8 mouse cellular contexts compared by ENCODE assay signal in the genomic region with DNA sequence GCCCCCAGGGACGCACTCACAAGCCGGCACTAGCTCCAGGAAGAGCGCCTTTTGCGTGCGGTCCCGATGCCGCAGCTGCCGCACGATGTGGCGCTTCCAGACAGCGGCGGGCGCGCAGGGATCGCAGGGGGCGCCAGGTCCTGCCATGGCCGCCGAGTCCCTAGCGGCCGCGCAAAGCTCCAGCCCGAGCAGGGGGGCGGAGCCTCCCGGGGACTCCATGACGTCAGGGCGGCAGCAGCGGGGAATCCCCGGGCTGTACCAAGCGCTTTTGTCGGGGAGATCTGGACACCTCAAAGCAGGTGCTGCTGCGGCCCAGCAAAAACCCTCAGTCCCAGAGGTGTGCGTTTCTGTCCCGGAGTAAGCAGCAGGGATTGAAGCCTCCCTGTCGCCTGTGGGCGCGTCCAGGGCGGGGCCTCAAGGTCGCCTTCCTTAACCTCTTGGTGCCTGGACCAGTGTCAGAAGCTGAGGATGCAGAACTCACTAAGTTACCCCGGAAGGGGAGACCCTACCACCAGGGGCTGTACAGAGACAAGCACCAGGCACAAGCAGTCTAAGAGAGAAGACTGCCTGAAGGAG. TPM values are rescaled to one million over a fixed set of nuclear protein-coding genes. Genes with fewer than 3 reads are reported as not detected.
DNase-seq lines count a peak whose midpoint lies in the region; ATAC-seq lines count a peak whose summit lies in the region.

A gene (minus strand): TSS at position 371 of the 576 bp plus-strand sequence.

- peak; percentile 91 to 93 for DNase-seq in adrenal gland, adult 18-20 months (ENCODE audit: low spot score in 2 of 2)
- peak; percentile 95 for DNase-seq in embryo, embryonic 11 days
- peak; percentile 94 for DNase-seq in gastrocnemius, postnatal 25 days
- DNase-seq in intestine, embryonic 14.5 days (ENCODE audit: low spot score) = peak; percentile 96
- peak; percentile 88 to 89 for DNase-seq in left cerebral cortex, postnatal 14 days (ENCODE audit: low spot score in 2 of 2)
- DNase-seq in mesoderm, embryonic 11.5 days (ENCODE audit: low read depth, low spot score) = peak; percentile 95
- DNase-seq in right cerebral cortex, postnatal 36 days (ENCODE audit: low spot score in 2 of 2) = peak; percentile 87 to 90
- peak; percentile 95 for DNase-seq in yolk sac, embryonic 10.5 days (ENCODE audit: low spot score)

- no peaks in the 10 kb centered on the region for H3K36me3 ChIP-seq in intestine, embryonic 14.5 days (ENCODE audit: control insufficient read depth, insufficient read depth, low read length)

- intact Hi-C loops in left cerebral cortex, postnatal 14 days (cut with DNase I) = no loop called here

- no peaks in the 10 kb centered on the region for H3K9me3 ChIP-seq in intestine, embryonic 14.5 days (ENCODE audit: control insufficient read depth, low read length)

- H3K4me2 ChIP-seq in intestine, embryonic 14.5 days (ENCODE audit: low read length) = peak within 1 kb of the TSS; percentile 95

- peak within 1 kb of the TSS; percentile 70 for H3K4me3 ChIP-seq in intestine, embryonic 14.5 days (ENCODE audit: low read depth, low read length)

- under 1% methylated on average over 39 of the region's 39 CpGs for WGBS in intestine, embryonic 14.5 days

- peak; percentile 97 for ATAC-seq in intestine, embryonic 14.5 days (replicated peaks; ENCODE audit: low FRiP score, low TSS enrichment, low read depth)

- H3K27ac ChIP-seq in intestine, embryonic 14.5 days (ENCODE audit: low read depth) = peak within 1 kb of the TSS; percentile 44; the same call in 1 of the 2 replicates

- H3K27me3 ChIP-seq in intestine, embryonic 14.5 days (replicated peaks; ENCODE audit: control insufficient read depth, insufficient read depth, low read length) = 0 out of 2 replicates have a peak, but pooled peaks cover 3% of the 10 kb centered on the region

- peak within 1 kb of the TSS; percentile 58 for H3K9ac ChIP-seq in intestine, embryonic 14.5 days (ENCODE audit: low read length)

- peaks cover 11% of the 10 kb centered on the region for H3K4me1 ChIP-seq in intestine, embryonic 14.5 days (replicated peaks; ENCODE audit: control insufficient read depth, insufficient read depth, low read length)

RNA-seq across cellular contexts. Expression of the gene that starts here (rescaled TPM):
- total RNA-seq in adrenal gland, adult 18-20 months (2021) = 10 to 100 TPM; 26.7 to 30.9 TPM
- total RNA-seq in gastrocnemius, postnatal 25 days (2021) = 1 to 10 TPM; 6.7 to 7.4 TPM
- polyA plus RNA-seq in intestine, embryonic 14.5 days (2014; fragmentation: Nextera tagmentation; extraction: Ambion mirVana) = 12.7 and 16.7 TPM in 2 replicates
- 10 to 100 TPM; 53.7 to 60.3 TPM for total RNA-seq in left cerebral cortex, postnatal 14 days (2021)

Comparison
In these comparisons a context has a peak if more than half of its experiments do, and no peak if none do; other contexts are left out.
1. Peak in every context shown above with its lines: DNase-seq, ATAC-seq, H3K4me3 ChIP-seq and H3K27ac ChIP-seq.